Mouse (Mus musculus) ES-CJ7 (cell line): Measurements from ENCODE around the gene Tmem135.
A peak's percentile ranks its signal among the peaks of the same experiment; 100 is the strongest.

Experiments
- DNase-seq: peaks from one replicate; pipeline ENCODE4 v3.0.0; 2011; ENCODE audit warnings: low read depth, low spot score

The Tmem135 gene

DNA sequence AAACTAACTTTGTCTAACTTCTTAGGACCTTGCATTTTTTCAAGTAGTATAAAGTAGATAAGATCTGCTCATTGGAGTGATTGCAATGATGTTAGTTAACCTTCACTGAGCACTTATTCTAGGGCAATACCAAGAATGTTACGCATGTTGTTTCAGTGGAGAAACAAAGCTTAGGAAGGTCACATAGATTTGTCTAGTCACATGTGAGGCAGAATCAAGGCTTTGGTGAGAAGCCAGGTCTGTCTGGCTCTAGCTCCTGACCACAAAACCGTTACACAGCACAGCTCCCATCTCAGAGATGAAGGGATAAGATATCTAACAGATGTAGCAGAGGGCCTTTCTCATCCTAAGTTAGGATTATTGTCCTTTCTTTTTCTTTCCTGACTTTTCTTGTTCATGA is 13.4 kb downstream of the Tmem135 start:
- no peak for DNase-seq

GRCm38 (mm10) chr7:89388981-89389380 is 15.0 kb downstream of the Tmem135 start:
- no peak for DNase-seq

GRCm38 (mm10) chr7:89382892-89383291 is 21.1 kb downstream of the Tmem135 start:
- no peak for DNase-seq

DNA sequence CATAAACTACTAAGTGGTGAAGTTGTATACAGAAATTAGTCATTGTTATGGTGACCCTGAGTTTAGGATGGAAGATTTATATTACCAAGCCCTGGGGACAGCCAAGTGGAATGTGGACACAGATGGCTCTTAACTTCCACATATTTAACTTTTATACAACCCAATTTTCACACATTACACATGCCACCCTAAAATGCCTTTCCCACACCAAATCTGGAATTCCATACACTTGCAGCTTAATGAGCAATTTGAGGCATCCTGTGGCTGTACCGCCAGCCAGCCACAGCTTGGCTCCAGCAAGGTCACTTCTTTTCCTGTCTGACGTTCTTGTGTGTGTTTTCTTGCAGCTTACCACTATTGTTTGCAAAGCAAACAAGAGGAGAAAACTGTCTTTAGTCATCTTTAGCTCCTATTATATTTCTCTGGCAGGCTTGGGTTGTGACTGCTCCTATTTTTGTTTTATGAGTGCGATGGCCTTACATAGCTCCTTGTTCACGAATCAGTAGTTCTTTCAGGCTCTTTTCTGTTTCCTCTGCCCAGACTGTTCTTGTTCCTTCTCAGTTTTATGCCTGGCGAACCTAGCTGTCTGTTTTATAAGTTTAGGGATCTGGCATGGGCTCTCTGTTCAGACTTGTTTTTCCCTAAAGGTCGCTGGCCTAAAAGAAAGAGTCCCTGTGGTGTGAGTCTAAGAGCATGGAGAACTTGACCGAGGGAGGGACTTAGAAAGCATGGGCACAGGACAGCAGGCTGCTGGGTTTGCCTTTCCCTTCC is 22.9 kb downstream of the Tmem135 start:
- no peak for DNase-seq

DNA sequence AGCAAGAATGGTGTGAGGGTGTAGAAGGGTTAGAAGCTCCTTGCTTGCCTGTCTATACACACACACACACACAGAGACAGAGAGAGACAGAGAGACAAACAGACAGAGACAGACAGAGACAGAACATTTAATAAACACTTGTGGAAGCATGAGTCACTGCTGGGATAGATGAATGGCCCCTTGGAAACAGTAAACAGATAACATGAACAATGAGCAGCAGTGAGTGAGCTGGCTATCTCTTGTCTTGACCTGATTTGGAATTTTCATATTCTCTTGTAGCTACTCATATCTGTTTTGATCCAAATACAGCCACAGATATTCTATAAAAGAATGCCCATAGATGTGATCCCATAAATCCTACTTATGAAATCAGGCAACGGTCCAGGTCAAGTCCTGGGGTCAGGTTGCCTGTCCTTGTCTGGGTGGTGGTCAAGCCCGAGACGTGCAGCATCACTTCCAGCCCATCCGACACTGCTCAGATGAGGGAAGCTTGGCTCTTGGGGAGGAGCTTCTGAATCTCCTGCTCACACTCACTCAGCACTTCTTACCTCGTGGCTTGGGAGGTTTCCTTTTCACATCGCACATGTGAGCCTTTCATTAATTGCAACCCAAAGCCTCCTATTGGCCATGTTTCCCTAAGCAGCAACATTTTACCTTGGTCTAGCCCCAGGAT is 32.3 kb downstream of the Tmem135 start:
- DNase-seq: no peak

- DNase-seq: no peak
Observed at GRCm38 (mm10) chr7:89370917-89371316, 33.1 kb downstream of the Tmem135 start.

- no peak for DNase-seq
Observed at GRCm38 (mm10) chr7:89370086-89370485, 33.9 kb downstream of the Tmem135 start.

- no peak for DNase-seq
Observed at GRCm38 (mm10) chr7:89367643-89368042, 36.4 kb downstream of the Tmem135 start.

GRCm38 (mm10) chr7:89365135-89365880 is 38.7 kb downstream of the Tmem135 start:
- no peak for DNase-seq

DNA sequence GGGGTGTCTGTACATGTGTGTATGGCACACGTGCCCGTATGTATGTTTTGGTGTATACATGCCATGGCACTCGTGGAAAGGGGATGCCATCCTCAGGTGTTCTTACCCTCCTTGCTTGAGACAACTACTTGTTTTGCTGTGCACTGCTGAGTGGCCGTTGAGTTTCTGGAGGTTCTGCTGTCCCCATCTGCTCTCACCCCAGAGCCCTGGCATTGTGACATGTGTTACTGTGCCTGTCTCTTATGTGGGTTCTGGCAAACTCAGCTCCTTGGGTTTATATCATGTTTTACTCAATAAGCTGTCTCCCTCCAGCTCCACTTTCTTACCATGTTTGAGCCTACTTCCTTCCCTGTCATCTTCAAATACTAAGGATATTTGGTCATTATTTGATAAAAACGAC is 40.0 kb downstream of the Tmem135 start:
- DNase-seq: no peak

DNA sequence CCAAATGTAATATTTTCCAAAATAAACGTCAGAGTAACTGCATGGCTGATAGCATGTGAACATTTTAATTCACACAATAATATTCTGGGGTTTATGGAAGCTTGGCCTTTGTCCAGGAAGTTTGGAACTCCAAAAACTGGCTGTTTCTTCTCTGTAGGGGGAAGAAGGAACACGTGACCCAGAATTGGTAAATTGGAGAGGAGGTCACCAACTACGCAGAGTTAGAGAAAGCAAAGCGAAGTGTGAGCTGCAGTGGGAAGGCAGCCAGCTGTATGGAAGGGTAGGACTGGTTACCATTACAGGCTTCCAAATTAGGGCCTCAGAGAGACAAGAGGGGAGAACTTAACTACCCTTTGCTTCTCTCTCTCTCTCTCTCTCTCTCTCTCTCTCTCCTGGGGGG is 47.7 kb downstream of the Tmem135 start:
- DNase-seq: no peak

- no peak for DNase-seq
Observed at GRCm38 (mm10) chr7:89355519-89356255, 48.3 kb downstream of the Tmem135 start.

DNA sequence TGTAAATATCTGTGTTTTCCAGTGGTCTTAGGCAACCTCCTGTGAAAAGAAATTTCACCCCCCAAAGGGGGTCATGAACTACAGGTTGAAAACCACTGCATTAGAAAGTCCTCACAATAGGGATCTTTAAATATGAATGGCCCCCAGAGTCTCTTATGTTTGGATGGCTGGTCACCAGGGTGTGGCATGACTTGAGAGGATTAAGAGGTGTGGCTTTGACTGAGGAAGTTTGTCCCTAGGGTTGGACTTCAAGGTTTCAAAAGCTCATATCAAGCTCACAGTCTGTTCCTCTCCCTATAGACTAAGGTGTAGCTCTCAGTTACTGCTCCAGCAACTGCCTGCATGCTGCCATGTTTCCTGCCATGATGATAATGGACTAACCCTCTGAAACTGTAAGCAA is 62.0 kb downstream of the Tmem135 start:
- DNase-seq: peak; percentile 81

DNA sequence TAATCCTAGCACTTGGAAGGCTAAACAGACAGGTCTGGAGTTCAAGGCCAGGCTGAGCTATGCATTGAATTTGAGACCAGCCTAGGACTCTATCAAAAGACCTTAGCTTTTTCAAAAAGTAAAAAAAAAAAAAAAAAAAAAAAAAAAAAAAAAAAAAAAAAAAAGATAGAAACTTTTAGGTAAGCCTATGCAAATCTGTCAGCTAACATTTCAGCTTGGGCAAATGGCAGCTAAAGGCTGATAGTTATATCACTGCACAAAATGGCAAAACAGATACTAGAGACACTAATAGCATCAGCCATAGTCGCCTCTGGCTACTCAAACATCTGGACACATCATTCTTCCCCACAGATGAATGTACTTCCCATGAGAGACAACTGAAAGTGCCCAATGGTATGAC is 64.2 kb downstream of the Tmem135 start:
- no peak for DNase-seq

GRCm38 (mm10) chr7:89339142-89339435 is 64.9 kb downstream of the Tmem135 start:
- DNase-seq: no peak

DNA sequence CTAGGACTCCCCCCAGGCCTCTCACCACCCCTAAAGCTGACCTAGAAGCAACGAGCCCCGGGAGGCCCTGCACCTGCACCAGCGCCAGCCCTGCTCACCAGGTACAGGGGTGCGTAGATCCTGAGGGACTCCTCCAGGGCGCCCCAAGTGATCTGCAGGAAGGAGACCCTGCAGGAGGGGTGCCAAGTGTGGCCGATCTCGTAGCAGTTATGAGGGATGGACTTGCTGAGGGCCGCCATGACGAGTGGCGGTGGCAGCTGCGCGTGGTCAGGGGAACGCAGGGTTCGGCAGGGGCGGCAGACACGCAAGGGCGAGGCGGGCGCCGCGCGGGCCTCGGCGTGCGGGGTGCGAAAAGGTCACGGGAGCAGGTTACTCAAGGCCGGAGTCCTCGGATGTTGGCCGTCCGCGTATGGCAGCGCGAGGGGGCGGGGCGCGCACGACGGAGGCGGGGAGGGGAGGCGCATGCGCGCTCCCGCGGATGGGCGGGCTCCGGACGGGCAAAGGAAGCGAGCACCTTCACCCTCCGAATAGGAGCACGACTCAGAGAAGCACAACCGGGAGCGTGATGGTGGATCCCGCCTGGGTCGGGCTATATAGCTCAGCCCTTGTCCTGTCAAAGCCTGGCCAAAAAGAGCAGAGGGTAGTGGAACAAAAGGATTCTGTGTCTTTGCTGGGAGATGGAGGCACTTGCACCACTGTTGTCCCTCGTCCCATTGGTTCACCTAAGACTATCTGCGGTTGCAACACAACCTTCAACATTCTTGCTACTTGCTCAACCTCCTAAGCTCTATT is 65.5 kb downstream of the Tmem135 start:
- peak; percentile 86 for DNase-seq

GRCm38 (mm10) chr7:89337711-89338349 is 66.2 kb downstream of the Tmem135 start:
- DNase-seq: no peak

DNA sequence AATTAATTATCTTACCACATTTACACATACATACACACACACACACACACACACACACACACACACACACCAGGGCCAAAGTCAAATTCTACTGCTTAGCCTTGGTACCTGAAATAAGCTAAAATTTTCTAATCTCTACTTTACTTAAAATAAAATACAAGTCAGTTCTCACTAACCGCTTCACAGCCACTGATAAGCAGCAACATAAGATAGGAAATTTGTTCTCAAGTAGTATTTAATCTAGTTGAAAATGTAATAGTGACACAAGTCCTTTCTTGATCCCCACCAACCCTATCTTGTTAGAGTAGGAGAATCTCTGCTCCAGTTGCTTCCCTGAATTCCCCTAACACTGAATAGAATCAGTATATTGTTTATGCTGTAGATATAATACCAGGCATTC is 67.6 kb downstream of the Tmem135 start:
- DNase-seq: no peak

GRCm38 (mm10) chr7:89335316-89335715 is 68.7 kb downstream of the Tmem135 start:
- DNase-seq: no peak

DNA sequence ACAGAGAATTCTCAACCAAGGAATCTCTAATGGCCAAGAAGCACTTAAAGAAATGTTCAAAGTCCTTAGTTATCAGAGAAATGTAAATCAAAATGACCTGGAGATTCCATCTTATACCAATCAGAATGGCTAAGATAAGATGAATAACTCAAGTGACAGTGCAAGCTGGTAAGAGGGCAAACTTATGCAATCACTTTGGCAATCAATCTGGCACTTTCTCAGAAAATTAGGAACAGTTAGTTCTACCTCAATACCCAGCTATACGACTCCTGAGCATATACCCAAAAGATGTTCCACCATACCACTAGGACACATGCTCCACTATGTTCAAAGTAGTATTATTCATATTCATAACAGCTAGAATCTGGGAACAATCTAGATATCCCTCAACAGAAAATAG is 74.1 kb downstream of the Tmem135 start:
- no peak for DNase-seq

DNA sequence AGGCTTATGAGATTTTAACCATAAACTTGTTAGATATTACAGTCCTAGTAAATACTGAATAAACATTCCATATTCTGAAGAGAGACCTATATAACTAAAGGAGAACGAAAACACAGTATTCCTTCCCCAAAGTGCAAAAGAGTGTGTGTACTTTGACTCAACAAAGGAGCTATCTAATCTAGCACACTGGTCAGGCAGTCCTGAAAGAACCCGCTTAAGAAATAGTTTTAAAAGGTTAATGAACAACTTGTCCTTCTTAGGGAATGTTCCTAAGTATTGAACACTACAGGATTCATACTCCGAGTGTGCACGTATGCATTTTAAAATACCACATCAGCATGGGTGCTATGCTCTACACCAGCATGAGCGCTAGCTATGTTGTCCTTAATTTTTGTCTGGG is 76.3 kb downstream of the Tmem135 start:
- DNase-seq: no peak
